Mouse (Mus musculus) 416B (cell line): ENCODE measurements around the gene Wfdc3.
"Not testable (repeated sequence)": the region's sequence is repeated elsewhere in the genome, so short reads cannot be mapped to it uniquely, and the experiment has no call there.

Source experiments
- DNase-seq: peaks from one replicate; pipeline ENCODE4 v3.0.0; 2011; ENCODE audit warnings: low read depth

Wfdc3 gene

DNA sequence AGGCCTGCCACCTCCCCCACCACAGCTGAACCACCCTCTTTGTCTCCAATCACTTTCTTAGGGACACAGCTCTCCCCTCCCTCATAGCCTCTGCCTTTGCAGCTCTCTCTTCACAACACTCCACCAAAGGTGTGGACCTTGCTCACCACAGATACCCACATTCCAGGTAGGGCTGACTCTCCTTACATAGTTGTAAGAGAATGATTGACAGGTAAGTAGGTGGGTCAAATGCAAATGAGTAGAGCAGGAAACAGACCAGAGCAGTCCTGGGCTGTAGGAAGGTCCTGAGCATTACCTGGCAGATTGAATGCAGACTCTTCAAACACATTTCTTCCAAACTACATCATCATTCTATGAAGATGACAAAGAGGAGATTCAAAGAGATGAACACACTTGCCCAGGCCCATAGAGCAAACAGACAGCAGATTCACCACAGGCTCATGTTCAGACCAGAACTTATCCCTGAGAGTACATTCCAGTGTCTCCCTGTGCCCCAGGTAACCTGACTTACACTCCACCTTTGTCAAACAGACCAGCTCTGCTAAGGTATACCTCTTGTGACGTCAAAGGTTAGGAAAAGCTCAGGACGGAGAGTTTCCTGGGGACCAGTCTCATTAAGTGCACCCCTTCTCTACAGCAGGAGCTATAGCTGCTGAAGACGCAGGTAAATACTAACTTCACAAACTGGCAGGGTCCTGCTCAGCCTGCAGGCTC lies 8.2 kb downstream of the Wfdc3 start:
- no peak for DNase-seq

DNA sequence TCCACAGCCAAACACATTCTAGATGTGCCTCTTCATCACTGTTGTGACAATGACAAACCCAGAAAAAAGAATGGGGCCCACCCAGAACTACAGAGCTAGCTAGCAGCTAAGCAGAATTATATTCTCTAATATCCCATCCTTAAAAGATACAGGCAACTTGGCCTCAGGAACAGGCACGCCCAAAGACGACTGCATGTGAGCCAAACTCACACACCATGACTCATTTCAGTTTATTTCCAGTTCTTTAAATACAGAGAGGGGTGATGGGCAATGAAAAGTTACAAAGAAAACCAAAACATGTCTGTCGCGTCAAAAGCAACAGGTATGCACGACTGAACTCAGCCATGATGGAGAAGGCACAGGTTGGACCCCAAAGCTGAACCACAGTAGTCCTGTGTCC lies 10.3 kb downstream of the Wfdc3 start:
- no peak for DNase-seq

DNA sequence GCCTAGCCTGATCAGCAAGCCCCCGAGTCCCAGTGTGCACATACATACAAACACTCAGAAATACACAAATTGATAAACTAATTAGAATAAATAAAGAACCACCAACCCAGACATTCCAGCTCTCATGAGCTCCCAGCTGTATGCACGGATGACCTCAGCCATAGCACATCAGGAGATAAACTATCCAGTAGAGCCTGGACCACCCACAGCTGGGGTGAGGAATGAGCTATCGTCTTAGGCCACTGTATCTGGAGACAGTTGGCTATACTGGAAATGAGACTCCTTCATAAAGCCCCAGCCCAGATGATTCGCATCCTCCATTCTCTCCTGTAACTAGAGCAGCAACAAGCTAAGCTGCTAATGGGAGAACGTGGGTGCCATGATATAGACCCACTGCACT lies 10.9 kb downstream of the Wfdc3 start:
- DNase-seq: no peak

DNA sequence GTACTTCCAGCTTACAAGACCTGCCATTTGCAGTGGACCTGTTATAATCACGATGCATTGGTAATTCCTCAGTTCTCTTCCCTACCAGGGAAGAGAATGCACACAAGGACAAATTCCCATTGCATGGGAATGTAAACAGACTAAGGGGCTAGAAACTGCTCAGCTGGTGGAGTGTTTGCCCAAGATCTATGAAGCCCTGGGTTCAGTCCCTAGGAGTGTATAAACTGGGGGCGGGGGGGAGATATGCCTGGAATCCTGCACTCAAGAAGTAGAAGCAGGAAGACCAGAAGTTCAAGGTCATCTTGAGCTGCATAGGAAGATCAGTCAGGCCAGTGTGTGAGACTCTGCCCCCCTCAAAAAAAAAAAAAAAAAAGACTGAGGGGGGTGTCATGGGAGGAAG lies 12.5 kb downstream of the Wfdc3 start:
- peak; percentile 34 for DNase-seq

DNA sequence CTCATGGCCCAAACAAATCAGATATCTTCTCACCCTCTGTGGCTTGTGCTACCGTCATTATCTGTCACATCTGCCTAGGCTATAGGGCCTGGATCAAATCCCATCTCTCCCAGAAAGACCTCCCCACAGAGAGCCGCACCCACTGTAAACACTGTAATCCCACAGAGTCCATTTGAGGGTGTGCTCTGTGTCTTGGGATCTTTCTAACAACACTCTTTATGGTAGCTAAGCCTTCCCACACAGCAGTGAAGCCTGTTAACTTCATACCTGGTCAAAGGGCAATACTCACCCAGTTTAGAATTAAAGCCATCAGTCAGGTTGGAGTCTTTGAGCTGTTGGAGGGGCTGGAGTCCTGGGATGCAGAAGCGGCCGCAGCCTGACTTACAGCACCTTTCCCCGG lies 14.0 kb downstream of the Wfdc3 start:
- DNase-seq: no peak

- DNase-seq: peak; percentile 66
These were observed 19.7 kb downstream of the Wfdc3 start for GRCm38 (mm10) chr2:164725895-164726619.

- DNase-seq: no peak
These were observed 22.5 kb downstream of the Wfdc3 start for GRCm38 (mm10) chr2:164723276-164723675.

- not testable (repeated sequence) for DNase-seq
These were observed 29.4 kb downstream of the Wfdc3 start for GRCm38 (mm10) chr2:164716194-164716786.

DNA sequence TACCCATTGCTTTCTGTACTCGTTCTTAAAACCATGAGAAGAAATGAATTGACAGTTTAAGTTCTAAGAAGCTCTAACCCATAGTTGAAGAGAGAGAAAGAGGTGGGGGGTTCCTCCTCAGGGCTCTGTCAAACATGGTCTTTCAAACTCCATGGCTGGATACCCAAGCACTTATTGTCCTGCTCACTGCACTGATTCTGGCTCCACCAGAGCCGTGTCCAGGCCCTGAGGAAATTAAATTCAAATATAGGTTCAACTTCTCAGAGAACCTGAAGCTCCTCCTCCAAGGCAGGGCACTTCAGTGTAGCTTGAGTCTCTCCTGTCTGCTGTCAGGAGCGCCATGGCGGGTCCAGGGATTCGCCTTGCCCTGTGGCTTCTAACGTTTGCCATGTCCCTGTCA lies 30.7 kb downstream of the Wfdc3 start, which contains the start of gene Spint5:
Gene Spint5 (plus strand): TSS at position 301 of the 400 bp plus-strand sequence.
- DNase-seq: no peak

DNA sequence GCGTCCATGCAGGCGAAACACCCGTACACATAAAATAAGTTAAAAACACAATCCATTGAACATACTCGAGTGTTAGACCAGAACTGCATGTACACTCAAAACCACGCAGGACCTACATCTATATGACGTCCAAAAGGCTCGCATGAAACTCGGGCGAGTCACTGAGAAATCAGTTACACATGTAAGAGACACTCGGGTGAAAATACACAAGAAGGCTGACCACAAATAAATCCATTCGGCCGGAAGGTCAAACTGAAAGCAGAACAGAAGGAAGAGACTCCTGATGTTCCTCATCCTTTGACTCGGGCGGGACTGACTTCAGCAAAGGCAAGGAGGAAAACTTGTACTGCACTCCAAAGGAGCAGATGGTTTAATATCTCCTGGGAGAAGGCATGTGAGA lies 39.7 kb downstream of the Wfdc3 start:
- no peak for DNase-seq

- DNase-seq: no peak
These were observed 40.4 kb downstream of the Wfdc3 start for GRCm38 (mm10) chr2:164705328-164705727.

DNA sequence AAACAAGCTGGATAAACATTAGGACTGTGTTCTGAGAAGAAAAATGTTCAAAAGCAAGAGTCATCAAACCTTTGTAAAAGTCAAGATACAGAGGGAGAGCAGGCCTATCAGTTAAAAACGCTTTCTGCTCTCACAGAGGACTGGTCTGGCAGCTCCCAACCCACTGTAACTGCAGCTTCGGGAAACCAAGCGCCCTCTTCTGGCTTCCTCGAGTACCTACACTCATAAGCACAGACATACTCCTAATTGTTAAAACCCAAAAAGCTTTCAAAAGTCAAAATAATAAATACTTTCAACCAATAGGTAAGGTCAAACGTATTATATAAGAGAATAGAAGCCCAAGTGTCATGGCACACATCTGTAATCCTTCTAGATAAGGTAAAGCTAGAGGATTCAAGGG lies 41.5 kb downstream of the Wfdc3 start:
- DNase-seq: no peak

- DNase-seq: peak; percentile 14
These were observed 44.0 kb downstream of the Wfdc3 start for GRCm38 (mm10) chr2:164701761-164702160.

DNA sequence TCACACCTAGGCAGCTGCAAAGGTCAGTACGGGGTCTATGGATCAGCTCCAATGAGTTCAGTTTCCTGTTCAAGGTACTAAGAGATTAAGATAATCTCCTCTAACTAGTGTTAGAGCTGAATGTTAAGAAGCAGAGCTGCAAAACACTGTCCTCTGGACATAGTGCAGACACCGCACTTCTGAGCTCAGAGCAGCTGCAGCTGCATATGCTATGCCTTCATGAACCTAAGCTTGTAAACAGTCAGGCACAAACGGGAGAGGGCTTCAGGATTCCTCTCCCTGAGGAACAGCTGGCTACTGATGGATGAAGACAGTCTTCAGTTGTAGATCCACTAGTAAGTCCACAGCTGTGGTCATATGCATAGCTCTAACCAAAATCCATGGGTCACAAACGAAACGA lies 44.8 kb downstream of the Wfdc3 start:
- DNase-seq: no peak

- no peak for DNase-seq
These were observed 47.5 kb downstream of the Wfdc3 start, which contains the start of gene Spint4 for GRCm38 (mm10) chr2:164698201-164698600. Gene Spint4, plus strand, starts transcription at chr2:164698501.

DNA sequence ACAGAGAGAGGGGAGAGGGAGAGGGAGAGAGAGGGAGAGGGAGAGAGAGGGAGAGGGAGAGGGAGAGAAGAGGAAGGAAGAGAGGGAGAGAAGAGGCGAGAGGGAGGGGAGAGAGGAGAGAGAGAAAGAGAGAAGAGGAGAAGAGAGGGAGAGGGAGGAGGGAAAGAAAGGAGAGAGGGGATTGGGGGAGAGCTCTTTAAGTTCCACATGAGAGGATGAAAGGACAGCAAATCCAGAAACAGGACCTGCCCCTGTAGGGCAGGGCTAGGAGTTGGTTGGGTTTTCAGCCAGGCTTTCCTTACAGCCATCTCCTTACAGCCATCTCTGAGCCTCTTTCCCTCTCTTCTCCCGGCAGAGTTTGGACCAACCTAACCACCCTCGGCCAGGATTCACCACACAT lies 60.9 kb downstream of the Wfdc3 start, which contains the start of gene Wfdc13:
Gene Wfdc13 (plus strand): TSS at position 301 of the 400 bp plus-strand sequence.
- DNase-seq: no peak
